Mouse (Mus musculus): Measurements from ENCODE around the gene Olfr1191-ps1. TPM values are rescaled to one million over a fixed set of nuclear protein-coding genes. Genes with fewer than 3 reads are reported as not detected.
"Not testable (repeated sequence)": the region's sequence is repeated elsewhere in the genome, so short reads cannot be mapped to it uniquely, and the experiment has no call there.

Olfr1191-ps1 gene
- polyA plus RNA-seq (2015; fragmentation: Nextera tagmentation; extraction: Ambion mirVana) = not detected in 2 replicates

DNA sequence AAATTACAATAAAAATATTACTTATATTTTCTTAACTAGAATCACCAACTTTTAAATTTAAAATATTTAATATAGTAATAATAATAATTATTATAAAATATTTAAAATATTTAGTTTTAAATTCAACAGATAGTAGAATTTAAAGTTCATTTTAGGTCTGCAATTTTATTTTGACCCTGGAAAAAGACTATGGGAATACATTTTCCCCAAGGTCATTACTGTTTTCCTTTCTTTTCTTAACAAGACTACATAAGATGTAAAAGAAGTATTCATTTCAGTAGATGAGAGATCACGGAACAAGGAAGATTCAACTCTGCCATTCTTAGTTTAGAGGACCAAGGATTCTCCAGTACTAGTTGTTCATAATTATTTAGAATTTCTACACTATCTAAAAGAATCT, at the start of gene Olfr1191-ps1:
Gene Olfr1191-ps1 (plus strand): TSS at position 301 of the 400 bp plus-strand sequence.
- not testable (repeated sequence) for H3K27ac ChIP-seq; H3K4me3 ChIP-seq; H3K9me3 ChIP-seq (replicated peaks); H3K9ac ChIP-seq; H3K4me2 ChIP-seq; H3K27me3 ChIP-seq; H3K36me3 ChIP-seq; H3K4me1 ChIP-seq (replicated peaks); ATAC-seq (replicated peaks; ENCODE audit: insufficient number of reproducible peaks, insufficient read depth, low FRiP score, low read depth)
- 74% methylated on average over 1 of the region's 1 CpGs for WGBS

DNA sequence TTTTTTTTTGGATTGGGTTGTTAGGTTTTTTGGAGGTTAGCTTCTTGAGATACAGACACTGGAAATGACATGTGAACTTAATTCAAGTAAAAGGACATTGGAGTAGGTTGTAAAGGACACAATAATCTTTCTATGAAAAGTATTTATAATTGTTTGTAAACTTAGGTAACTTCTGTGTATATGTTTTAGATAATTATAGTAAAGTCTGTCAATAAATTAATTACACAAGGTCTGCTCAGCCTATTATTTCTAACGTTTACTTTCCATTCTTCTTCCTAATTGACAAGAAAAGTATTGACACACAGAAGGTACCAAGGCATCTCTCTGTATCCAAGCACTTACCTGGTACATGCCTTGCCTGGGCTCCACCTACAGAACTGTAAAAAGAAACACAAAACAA, 7.9 kb downstream of the Olfr1191-ps1 start, which contains the start of gene Olfr1192-ps1:
Gene Olfr1192-ps1 (plus strand): TSS at position 301 of the 400 bp plus-strand sequence.
- Histone ChIP-seq H3K27ac (no peak within 1 kb of the TSS), H3K4me2 (no peak within 1 kb of the TSS), H3K9me3 (replicated peaks) (no peaks in the 10 kb centered on the region), H3K9ac (no peak within 1 kb of the TSS), H3K27me3 (no peaks in the 10 kb centered on the region), H3K4me3 (no peak within 1 kb of the TSS), H3K36me3 (no peaks in the 10 kb centered on the region), H3K4me1 (replicated peaks) (no peaks in the 10 kb centered on the region)
- 31% methylated on average over 1 of the region's 1 CpGs for WGBS
- no peak for ATAC-seq (replicated peaks; ENCODE audit: insufficient number of reproducible peaks, insufficient read depth, low FRiP score, low read depth)

DNA sequence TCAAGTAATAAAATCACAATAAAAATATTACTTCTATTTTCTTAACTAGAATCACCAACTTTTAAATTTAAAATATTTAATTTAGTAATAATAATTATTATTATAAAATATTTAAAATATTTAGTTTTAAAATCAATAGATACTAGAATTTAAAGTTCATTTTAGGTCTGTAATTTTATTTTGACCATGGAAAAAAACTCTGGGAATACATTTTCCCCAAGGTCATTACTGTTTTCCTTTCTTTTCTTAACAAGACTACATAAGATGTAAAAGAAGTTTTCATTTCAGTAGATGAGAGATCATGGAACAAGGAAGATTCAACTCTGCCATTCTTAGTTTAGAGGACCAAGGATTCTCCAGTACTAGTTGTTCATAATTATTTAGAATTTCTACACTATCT, 35.0 kb downstream of the Olfr1191-ps1 start, which contains the start of gene Olfr1193:
Gene Olfr1193 (plus strand): TSS at position 301 of the 400 bp plus-strand sequence.
- not testable (repeated sequence) for H3K9ac ChIP-seq; H3K4me2 ChIP-seq; H3K36me3 ChIP-seq; H3K9me3 ChIP-seq (replicated peaks); H3K4me3 ChIP-seq; H3K4me1 ChIP-seq (replicated peaks); H3K27me3 ChIP-seq; ATAC-seq (replicated peaks; ENCODE audit: insufficient number of reproducible peaks, insufficient read depth, low FRiP score, low read depth); H3K27ac ChIP-seq

DNA sequence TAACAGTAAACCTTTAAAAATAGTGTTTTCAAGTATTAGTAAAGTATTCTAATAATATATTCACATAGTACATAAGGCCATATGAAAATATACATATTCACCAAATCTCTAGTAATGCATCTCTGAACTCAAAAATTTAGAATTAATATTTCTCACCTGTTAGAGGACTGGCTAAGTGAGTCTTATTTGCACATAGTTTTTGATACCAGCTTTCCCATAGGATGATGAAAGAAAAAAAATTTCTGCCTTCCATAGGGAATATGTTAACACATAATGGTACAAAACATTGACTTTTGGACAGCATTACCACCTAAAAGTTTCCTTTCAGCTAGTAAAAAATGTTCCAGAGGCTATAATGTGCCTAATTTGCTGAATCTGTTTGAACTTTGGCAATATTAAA, 48.7 kb downstream of the Olfr1191-ps1 start, which contains the start of gene Olfr1195:
Gene Olfr1195 (minus strand): TSS at position 101 of the 400 bp plus-strand sequence.
- no peaks in the 10 kb centered on the region for H3K36me3 ChIP-seq
- no peak within 1 kb of the TSS for H3K9ac ChIP-seq
- no peaks in the 10 kb centered on the region for H3K4me1 ChIP-seq (replicated peaks)
- H3K9me3 ChIP-seq (replicated peaks) = no peaks in the 10 kb centered on the region
- ATAC-seq (replicated peaks; ENCODE audit: insufficient number of reproducible peaks, insufficient read depth, low FRiP score, low read depth) = no peak
- no peaks in the 10 kb centered on the region for H3K27me3 ChIP-seq
- H3K27ac ChIP-seq = no peak within 1 kb of the TSS
- no peak within 1 kb of the TSS for H3K4me2 ChIP-seq
- no peak within 1 kb of the TSS for H3K4me3 ChIP-seq

Other genes starting within 250 kb of the Olfr1191-ps1 start
- not detected in 2 replicates for gene Olfr1179, start 234.1 kb upstream of the Olfr1191-ps1 start, polyA plus RNA-seq (2015; fragmentation: Nextera tagmentation; extraction: Ambion mirVana)
- gene Olfr1180, start 221.4 kb upstream of the Olfr1191-ps1 start, polyA plus RNA-seq (2015; fragmentation: Nextera tagmentation; extraction: Ambion mirVana) = not detected in 2 replicates
- not detected in 2 replicates for gene Olfr1181, start 214.4 kb upstream of the Olfr1191-ps1 start, polyA plus RNA-seq (2015; fragmentation: Nextera tagmentation; extraction: Ambion mirVana)
- not detected in 2 replicates for gene Gm13757, start 191.4 kb upstream of the Olfr1191-ps1 start, polyA plus RNA-seq (2015; fragmentation: Nextera tagmentation; extraction: Ambion mirVana)
- not detected in 2 replicates for gene Olfr1183, start 185.7 kb upstream of the Olfr1191-ps1 start, polyA plus RNA-seq (2015; fragmentation: Nextera tagmentation; extraction: Ambion mirVana)
- gene Olfr1184, start 156.9 kb upstream of the Olfr1191-ps1 start, polyA plus RNA-seq (2015; fragmentation: Nextera tagmentation; extraction: Ambion mirVana) = not detected in 2 replicates
- gene Olfr1185-ps1, start 147.2 kb upstream of the Olfr1191-ps1 start, polyA plus RNA-seq (2015; fragmentation: Nextera tagmentation; extraction: Ambion mirVana) = not detected in 2 replicates
- not detected in 2 replicates for gene Olfr1186, start 122.0 kb upstream of the Olfr1191-ps1 start, polyA plus RNA-seq (2015; fragmentation: Nextera tagmentation; extraction: Ambion mirVana)
- not detected in 2 replicates for gene Olfr1188, start 83.6 kb upstream of the Olfr1191-ps1 start, polyA plus RNA-seq (2015; fragmentation: Nextera tagmentation; extraction: Ambion mirVana)
- not detected in 2 replicates for gene Olfr1189, start 54.1 kb upstream of the Olfr1191-ps1 start, polyA plus RNA-seq (2015; fragmentation: Nextera tagmentation; extraction: Ambion mirVana)
- not detected in 2 replicates for gene Olfr1192-ps1, start 8.0 kb downstream of the Olfr1191-ps1 start, polyA plus RNA-seq (2015; fragmentation: Nextera tagmentation; extraction: Ambion mirVana)
- gene Olfr1193, start 35.1 kb downstream of the Olfr1191-ps1 start, polyA plus RNA-seq (2015; fragmentation: Nextera tagmentation; extraction: Ambion mirVana) = not detected in 2 replicates
- gene Olfr1195, start 48.6 kb downstream of the Olfr1191-ps1 start, polyA plus RNA-seq (2015; fragmentation: Nextera tagmentation; extraction: Ambion mirVana) = not detected in 2 replicates
- not detected in 2 replicates for gene Olfr1196, start 64.1 kb downstream of the Olfr1191-ps1 start, polyA plus RNA-seq (2015; fragmentation: Nextera tagmentation; extraction: Ambion mirVana)
- not detected in 2 replicates for gene Olfr1197, start 91.8 kb downstream of the Olfr1191-ps1 start, polyA plus RNA-seq (2015; fragmentation: Nextera tagmentation; extraction: Ambion mirVana)
- gene Olfr1198, start 110.8 kb downstream of the Olfr1191-ps1 start, polyA plus RNA-seq (2015; fragmentation: Nextera tagmentation; extraction: Ambion mirVana) = not detected in 2 replicates
- not detected in 2 replicates for gene Olfr1199, start 119.9 kb downstream of the Olfr1191-ps1 start, polyA plus RNA-seq (2015; fragmentation: Nextera tagmentation; extraction: Ambion mirVana)
- not detected in 2 replicates for gene Olfr1200, start 129.9 kb downstream of the Olfr1191-ps1 start, polyA plus RNA-seq (2015; fragmentation: Nextera tagmentation; extraction: Ambion mirVana)
- gene Olfr1201, start 152.5 kb downstream of the Olfr1191-ps1 start, polyA plus RNA-seq (2015; fragmentation: Nextera tagmentation; extraction: Ambion mirVana) = not detected in 2 replicates
- gene Olfr1202, start 174.0 kb downstream of the Olfr1191-ps1 start, polyA plus RNA-seq (2015; fragmentation: Nextera tagmentation; extraction: Ambion mirVana) = not detected in 2 replicates
- not detected in 2 replicates for gene Olfr1205, start 189.2 kb downstream of the Olfr1191-ps1 start, polyA plus RNA-seq (2015; fragmentation: Nextera tagmentation; extraction: Ambion mirVana)
- gene Olfr1204, start 208.8 kb downstream of the Olfr1191-ps1 start, polyA plus RNA-seq (2015; fragmentation: Nextera tagmentation; extraction: Ambion mirVana) = not detected in 2 replicates
- gene Olfr1206, start 222.7 kb downstream of the Olfr1191-ps1 start, polyA plus RNA-seq (2015; fragmentation: Nextera tagmentation; extraction: Ambion mirVana) = not detected in 2 replicates